Comparison of ENCODE assay signal across 7 mouse cellular contexts in genomic region chr9:116384176-116385076, GRCm38 (mm10).
DNase-seq lines count a peak whose midpoint lies in the region; ATAC-seq lines count a peak whose summit lies in the region.

No protein-coding gene starts in this region.

- no peaks in the 10 kb centered on the region for H3K36me3 ChIP-seq in intestine, embryonic 16.5 days (ENCODE audit: control insufficient read depth, insufficient read depth, low read length)

- peak overlapping the region; percentile 56 for H3K4me2 ChIP-seq in intestine, embryonic 16.5 days (ENCODE audit: low read depth, low read length)

- peak; percentile 78 for DNase-seq in ZHBTc4 (ENCODE audit: low read depth, low spot score)
- DNase-seq in embryo, embryonic 11.5 days (ENCODE audit: low read depth, low spot score) = peak; percentile 43
- peak; percentile 32 to 59 for DNase-seq in left cerebral cortex, postnatal 25 days (ENCODE audit: low spot score in 2 of 2)
- peak; percentile 93 to 95 for DNase-seq in spleen, postnatal 36 days (ENCODE audit: low spot score in 2 of 2)

- WGBS in intestine, embryonic 16.5 days = 48% methylated on average over 21 of the region's 21 CpGs

- H3K4me3 ChIP-seq in intestine, embryonic 16.5 days (ENCODE audit: low read length) = no peak overlapping the region; the same call in 1 of the 2 replicates

- peak overlapping the region; percentile 90 for H3K27ac ChIP-seq in intestine, embryonic 16.5 days (ENCODE audit: low read length)

- H3K4me1 ChIP-seq in intestine, embryonic 16.5 days (ENCODE audit: control insufficient read depth, insufficient read depth, low read length) = peaks cover 21% of the 10 kb centered on the region

- ATAC-seq in granulocyte monocyte progenitor cell, adult 5-6 weeks (replicated peaks; ENCODE audit: poor library complexity, severe bottlenecking) = peak; percentile 93
- ATAC-seq in intestine, embryonic 16.5 days = peak; percentile 71
- peak; percentile 94 for ATAC-seq in megakaryocyte-erythroid progenitor cell, adult 5-6 weeks (replicated peaks; ENCODE audit: low FRiP score, low TSS enrichment, poor library complexity, severe bottlenecking)

- no peaks in the 10 kb centered on the region for H3K27me3 ChIP-seq in intestine, embryonic 16.5 days (replicated peaks; ENCODE audit: control insufficient read depth, insufficient read depth, low read length)

- H3K9me3 ChIP-seq in intestine, embryonic 16.5 days (ENCODE audit: control insufficient read depth, low read length) = no peaks in the 10 kb centered on the region

- intact Hi-C loops in left cerebral cortex, postnatal 25 days (cut with DNase I) = loop anchor here (5.0 kb wide), 2 partner anchors 297 to 322 kb away; no protein-coding TSS in a partner anchor

- peak overlapping the region; percentile 60 for H3K9ac ChIP-seq in intestine, embryonic 16.5 days (ENCODE audit: low read depth, low read length)

Comparison
In these comparisons a context has a peak if more than half of its experiments do, and no peak if none do; other contexts are left out.
1. DNase-seq: peak in every context shown above with its lines; median percentile 94 in spleen, postnatal 36 days; 78 in ZHBTc4; 46 in left cerebral cortex, postnatal 25 days; 43 in embryo, embryonic 11.5 days.